Mouse (Mus musculus) forebrain, postnatal 0 days (tissue): ENCODE measurements at regions not wholly inside any gene's neighbourhood (a gene's known extent, or its start where the extent isn't known, plus 50 kb on each side); places are given as distances from the start of the nearest gene placed in this dataset.
A peak's percentile ranks its signal among the peaks of the same experiment; 100 is the strongest.

Source experiments
- ATAC-seq: fragments of 200-750 bp; cut with Nextera tagmentation; 2 replicates; pipeline ENCODE4 v1.8.0; 2017; ENCODE audit warnings: mild to moderate bottlenecking, moderate library complexity
- DNase-seq: peaks from one replicate; pipeline ENCODE4 v3.0.0-alpha.2; 2015
- H3K27ac ChIP-seq: fragments of 300-500 bp; sonication (generic); 2 replicates; pipeline ENCODE4 v1.5.1; 2014; ENCODE audit warnings: low read depth, mild to moderate bottlenecking, antibody characterized with exemption, low read length, moderate library complexity, mixed read lengths
- H3K27me3 ChIP-seq: fragments of 300-500 bp; sonication (generic); 2 replicates; pipeline ENCODE4 v1.6.1; 2014; ENCODE audit warnings: mild to moderate bottlenecking, low read length, mixed read lengths; ENCODE audit not compliant: insufficient read depth
- H3K36me3 ChIP-seq: fragments of 300-500 bp; sonication (generic); 2 replicates; pipeline ENCODE4 v1.6.1; 2014; ENCODE audit warnings: mild to moderate bottlenecking, moderate library complexity; ENCODE audit not compliant: insufficient read depth
- H3K4me1 ChIP-seq: fragments of 300-500 bp; sonication (generic); 2 replicates; pipeline ENCODE4 v1.6.1; 2014; ENCODE audit warnings: antibody characterized with exemption; ENCODE audit not compliant: insufficient read depth
- H3K4me2 ChIP-seq: fragments of 300-500 bp; sonication (generic); 2 replicates; pipeline ENCODE4 v1.6.1; 2014; ENCODE audit warnings: low read depth, mild to moderate bottlenecking, moderate library complexity
- H3K4me3 ChIP-seq: fragments of 300-500 bp; sonication (generic); 2 replicates; pipeline ENCODE4 v1.5.1; 2014; ENCODE audit warnings: low read depth, low read length, mixed read lengths
- H3K9ac ChIP-seq: fragments of 300-500 bp; sonication (generic); 2 replicates; pipeline ENCODE4 v1.6.1; 2014; ENCODE audit warnings: mild to moderate bottlenecking
- H3K9me3 ChIP-seq: fragments of 300-500 bp; sonication (generic); 2 replicates; pipeline ENCODE4 v1.6.1; 2016; ENCODE audit warnings: low read length
- CTCF ChIP-seq: sonication (generic); IDR thresholded peaks from 2 replicates; pipeline ENCODE4 v1.5.1; 2016; ENCODE audit warnings: antibody characterized with exemption, control low read depth, low read depth
- WGBS: fragments of 180-500 bp; shearing (Covaris S2); extraction: QIAGEN DNeasy Blood & Tissue Kit; methylation state at CpG from one replicate; pipeline ENCODE4 v1.1.7; 2014; 5-methylcytosine and 5-hydroxymethylcytosine counted together

- Histone ChIP-seq H3K4me1 (no peaks in the 10 kb centered on the region), H3K36me3 (no peaks in the 10 kb centered on the region), H3K9me3 (no peaks in the 10 kb centered on the region), H3K27ac (no peak overlapping the region), H3K27me3 (no peaks in the 10 kb centered on the region), H3K4me3 (no peak overlapping the region), H3K9ac (no peak overlapping the region), H3K4me2 (no peak overlapping the region)
- no peak for TF ChIP-seq CTCF
- 80% methylated on average over 7 of the region's 7 CpGs for WGBS
- ATAC-seq, result no peak
- no peak for DNase-seq
Observed at GRCm38 (mm10) chr1:18668901-18669300, 404.0 kb upstream of the Defb41 start.

DNA sequence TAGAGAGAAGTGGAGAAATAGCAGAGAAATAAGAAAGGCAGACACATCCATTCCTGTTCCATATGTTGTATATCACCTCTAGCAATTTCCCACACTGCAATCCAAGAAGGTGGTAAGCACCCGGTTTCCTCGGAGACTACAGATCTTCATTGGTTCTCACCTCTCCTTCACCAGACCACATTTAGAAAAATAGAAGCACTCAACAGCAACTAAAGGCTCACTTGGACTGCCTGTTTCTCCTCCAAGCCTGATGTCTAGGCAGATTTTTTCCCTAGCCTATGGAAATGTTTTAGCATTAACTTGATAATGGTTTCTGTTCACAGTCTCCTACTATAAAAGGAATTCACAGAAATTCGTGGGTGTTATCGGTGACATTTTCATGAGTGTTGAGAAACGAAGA, 403.3 kb upstream of the Defb41 start:
- no peaks in the 10 kb centered on the region for H3K36me3 ChIP-seq
- H3K27ac ChIP-seq, result no peak overlapping the region
- H3K4me3 ChIP-seq, result no peak overlapping the region
- ATAC-seq (no peak), DNase-seq (no peak)
- no peak overlapping the region for H3K9ac ChIP-seq
- H3K4me1 ChIP-seq, result no peaks in the 10 kb centered on the region
- no peak for TF ChIP-seq CTCF
- H3K4me2 ChIP-seq, result no peak overlapping the region
- H3K9me3 ChIP-seq, result no peaks in the 10 kb centered on the region
- WGBS, result 84% methylated on average over 5 of the region's 5 CpGs
- H3K27me3 ChIP-seq, result no peaks in the 10 kb centered on the region

GRCm38 (mm10) chr1:18640858-18641257, 375.9 kb upstream of the Defb41 start:
- H3K9ac ChIP-seq, result no peak overlapping the region
- DNase-seq (no peak), ATAC-seq (no peak)
- no peak overlapping the region for H3K4me2 ChIP-seq
- peaks cover 5% of the 10 kb centered on the region; the same call in 1 of the 2 replicates for H3K4me1 ChIP-seq
- H3K4me3 ChIP-seq, result no peak overlapping the region
- H3K27ac ChIP-seq, result no peak overlapping the region
- H3K27me3 ChIP-seq, result no peaks in the 10 kb centered on the region
- no peaks in the 10 kb centered on the region for H3K36me3 ChIP-seq
- H3K9me3 ChIP-seq, result no peaks in the 10 kb centered on the region
- TF ChIP-seq CTCF, result no peak

- Histone ChIP-seq H3K9me3 (no peaks in the 10 kb centered on the region), H3K27ac (no peak overlapping the region), H3K4me3 (no peak overlapping the region), H3K9ac (no peak overlapping the region), H3K36me3 (no peaks in the 10 kb centered on the region), H3K4me2 (no peak overlapping the region), H3K27me3 (no peaks in the 10 kb centered on the region), H3K4me1 (peaks cover 5% of the 10 kb centered on the region; the same call in 1 of the 2 replicates)
- no peak for TF ChIP-seq CTCF
- peak; percentile 27 for ATAC-seq
- 12% methylated on average over 8 of the region's 8 CpGs for WGBS
- no peak for DNase-seq
Observed at GRCm38 (mm10) chr1:18639460-18640300, 374.7 kb upstream of the Defb41 start.

DNA sequence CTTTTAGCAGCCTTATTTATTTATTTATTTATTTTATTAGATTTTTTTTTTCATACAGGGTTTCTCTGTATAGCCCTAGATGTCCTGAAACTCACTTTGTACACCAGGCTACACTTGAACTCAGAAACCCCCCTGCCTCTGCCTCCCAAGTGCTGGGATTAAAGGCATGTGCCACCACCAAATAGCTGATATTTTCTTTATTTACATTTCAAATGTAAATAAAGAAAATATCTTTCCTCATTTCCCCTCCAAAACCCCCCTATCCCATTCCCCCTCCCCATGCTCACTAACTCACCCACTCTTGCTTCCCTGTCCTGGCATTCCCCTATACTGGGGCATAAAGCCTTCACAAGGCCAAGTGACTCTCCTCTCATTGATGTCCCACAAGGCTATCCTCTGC, 372.4 kb upstream of the Defb41 start:
- Histone ChIP-seq H3K4me2 (no peak overlapping the region), H3K4me1 (peaks cover 5% of the 10 kb centered on the region; the same call in 1 of the 2 replicates), H3K27ac (no peak overlapping the region), H3K9me3 (no peaks in the 10 kb centered on the region), H3K9ac (no peak overlapping the region), H3K27me3 (no peaks in the 10 kb centered on the region), H3K4me3 (no peak overlapping the region), H3K36me3 (no peaks in the 10 kb centered on the region)
- DNase-seq, result no peak
- no peak for TF ChIP-seq CTCF
- ATAC-seq, result no peak

GRCm38 (mm10) chr1:18610231-18610630, 345.3 kb upstream of the Defb41 start:
- Histone ChIP-seq H3K4me2 (no peak overlapping the region), H3K4me3 (no peak overlapping the region), H3K4me1 (no peaks in the 10 kb centered on the region), H3K36me3 (no peaks in the 10 kb centered on the region), H3K27ac (no peak overlapping the region), H3K27me3 (no peaks in the 10 kb centered on the region), H3K9ac (no peak overlapping the region), H3K9me3 (no peaks in the 10 kb centered on the region)
- WGBS, result 85% methylated on average over 7 of the region's 7 CpGs
- no peak for DNase-seq
- no peak for TF ChIP-seq CTCF
- no peak for ATAC-seq

DNA sequence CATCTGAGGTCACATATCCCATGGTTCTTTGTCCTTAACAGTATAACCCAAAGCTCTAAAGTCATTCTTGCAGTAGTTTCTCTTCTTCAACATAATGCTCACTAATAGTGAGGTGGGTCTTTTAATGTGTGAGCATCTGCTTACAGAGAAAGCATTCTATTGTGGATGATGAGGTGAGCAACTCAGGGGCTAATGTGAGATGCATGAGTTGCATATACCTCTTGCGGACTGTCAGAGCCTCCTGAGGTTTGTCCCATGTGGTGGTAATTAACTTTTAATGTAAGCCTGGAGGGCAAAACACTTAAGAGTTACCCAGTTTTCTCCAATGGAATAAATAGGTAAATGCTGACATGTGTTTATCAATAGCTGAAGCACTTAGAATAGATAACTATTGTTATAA, 334.9 kb upstream of the Defb41 start:
- Histone ChIP-seq H3K4me2 (no peak overlapping the region), H3K27me3 (no peaks in the 10 kb centered on the region), H3K9me3 (no peaks in the 10 kb centered on the region), H3K4me3 (no peak overlapping the region), H3K36me3 (no peaks in the 10 kb centered on the region), H3K4me1 (no peaks in the 10 kb centered on the region), H3K9ac (no peak overlapping the region), H3K27ac (no peak overlapping the region)
- DNase-seq (no peak), ATAC-seq (no peak)
- TF ChIP-seq CTCF, result no peak
- WGBS, result 73% methylated on average over 1 of the region's 1 CpGs
